Mouse (Mus musculus): ENCODE measurements around the gene Plpp1.

The Plpp1 gene

GRCm38 (mm10) chr13:112800597-112801380, at the start of gene Plpp1:
Plpp1 (plus strand) TSS chr13:112800792.
- DNase-seq (ENCODE audit: low spot score) = peak; percentile 96

GRCm38 (mm10) chr13:112751454-112752308, 48.9 kb upstream of the Plpp1 start:
- peak; percentile 74 for DNase-seq (ENCODE audit: low spot score)

GRCm38 (mm10) chr13:112752309-112752975, 48.1 kb upstream of the Plpp1 start:
- DNase-seq (ENCODE audit: low spot score) = no peak

- DNase-seq (ENCODE audit: low spot score) = peak; percentile 84
These were observed 47.1 kb upstream of the Plpp1 start for GRCm38 (mm10) chr13:112753522-112753921.

- DNase-seq (ENCODE audit: low spot score) = no peak
These were observed 45.7 kb upstream of the Plpp1 start for GRCm38 (mm10) chr13:112754871-112755270.

GRCm38 (mm10) chr13:112755507-112756010, 45.0 kb upstream of the Plpp1 start:
- DNase-seq (ENCODE audit: low spot score) = no peak

GRCm38 (mm10) chr13:112757395-112757794, 43.2 kb upstream of the Plpp1 start:
- no peak for DNase-seq (ENCODE audit: low spot score)

- DNase-seq (ENCODE audit: low spot score) = no peak
These were observed 42.0 kb upstream of the Plpp1 start for GRCm38 (mm10) chr13:112758546-112759090.

- no peak for DNase-seq (ENCODE audit: low spot score)
These were observed 41.2 kb upstream of the Plpp1 start for GRCm38 (mm10) chr13:112759364-112759763.

GRCm38 (mm10) chr13:112759777-112760537, 40.6 kb upstream of the Plpp1 start:
- no peak for DNase-seq (ENCODE audit: low spot score)

GRCm38 (mm10) chr13:112760538-112760881, 40.1 kb upstream of the Plpp1 start:
- no peak for DNase-seq (ENCODE audit: low spot score)

- no peak for DNase-seq (ENCODE audit: low spot score)
These were observed 38.8 kb upstream of the Plpp1 start for GRCm38 (mm10) chr13:112761787-112762186.

- no peak for DNase-seq (ENCODE audit: low spot score)
These were observed 38.0 kb upstream of the Plpp1 start for GRCm38 (mm10) chr13:112762548-112762947.

- DNase-seq (ENCODE audit: low spot score) = peak; percentile 61
These were observed 37.0 kb upstream of the Plpp1 start for GRCm38 (mm10) chr13:112763531-112764091.

- DNase-seq (ENCODE audit: low spot score) = peak; percentile 67
These were observed 36.0 kb upstream of the Plpp1 start for GRCm38 (mm10) chr13:112764556-112764955.

- DNase-seq (ENCODE audit: low spot score) = no peak
These were observed 34.9 kb upstream of the Plpp1 start for GRCm38 (mm10) chr13:112765654-112766053.

- peak; percentile 53 for DNase-seq (ENCODE audit: low spot score)
These were observed 29.9 kb upstream of the Plpp1 start for GRCm38 (mm10) chr13:112770528-112771328.

- peak; percentile 73 for DNase-seq (ENCODE audit: low spot score)
These were observed 29.0 kb upstream of the Plpp1 start for GRCm38 (mm10) chr13:112771447-112772208.

- no peak for DNase-seq (ENCODE audit: low spot score)
These were observed 28.3 kb upstream of the Plpp1 start for GRCm38 (mm10) chr13:112772252-112772651.
